Mouse (Mus musculus) heart, postnatal 25 days (tissue): ENCODE measurements around the gene Slc25a30. TPM values are rescaled to one million over a fixed set of nuclear protein-coding genes. Genes with fewer than 3 reads are reported as not detected.

Experiments used
- total RNA-seq, 2 experiments: library from RNA; stranded (reverse); gene quantifications; 2 replicates each; pipeline ENCODE4 v1.2.3; 2021

The Slc25a30 gene
- total RNA-seq, 2 experiments from 2014 or later: 11.5 to 12.6 TPM

Other genes starting within 250 kb of the Slc25a30 start
- not detected for gene Spert, start 193.9 kb downstream of the Slc25a30 start, total RNA-seq
- not detected for gene Erich6b, start 144.8 kb downstream of the Slc25a30 start, total RNA-seq
- 10 to 100 TPM; 13.0 to 13.5 TPM for gene Cog3, start 32.5 kb downstream of the Slc25a30 start, total RNA-seq
- gene Tpt1, start 58.1 kb upstream of the Slc25a30 start, total RNA-seq: 1,000 to 10,000 TPM; 2,885 to 3,154 TPM
- gene Kctd4, start 168.0 kb upstream of the Slc25a30 start, total RNA-seq: not detected
- gene Gtf2f2, start 223.8 kb upstream of the Slc25a30 start, total RNA-seq: 10 to 100 TPM; 13.4 to 13.5 TPM